In genomic region chr17:24676187-24676586, GRCm38 (mm10) we compare ENCODE assay signal across 1 mouse cellular context.
TF ChIP-seq lines count a peak whose summit lies in the region.

No protein-coding gene starts in this region.

TF ChIP-seq in CH12.LX, 34 proteins besides CTCF, POLR2A, EP300 and RAD21:
- TF ChIP-seq SMC3 (IDR thresholded peaks at IDR 0.05; ENCODE audit: low read depth, low read length): peak; percentile 71
- TF ChIP-seq GABPA (IDR thresholded peaks at IDR 0.05; ENCODE audit: insufficient replicate concordance, low read depth, low read length): no peak
